Mouse (Mus musculus): ENCODE measurements around the gene Lysmd4. TPM values are rescaled to one million over a fixed set of nuclear protein-coding genes. Genes with fewer than 3 reads are reported as not detected.

Lysmd4 gene
- 10 to 100 TPM; 16.9 to 20.9 (median 19.3) TPM for total RNA-seq (2022)

- peak; percentile 97 for DNase-seq (ENCODE audit: low spot score)
Measured at GRCm38 (mm10) chr7:67222220-67222862, at the start of gene Lysmd4. Gene Lysmd4, plus strand, starts transcription at chr7:67222544.

GRCm38 (mm10) chr7:67173522-67174195 lies 48.7 kb upstream of the Lysmd4 start:
- DNase-seq (ENCODE audit: low spot score) = no peak

GRCm38 (mm10) chr7:67183786-67184185 lies 38.6 kb upstream of the Lysmd4 start:
- no peak for DNase-seq (ENCODE audit: low spot score)

- DNase-seq (ENCODE audit: low spot score) = peak; percentile 40
Measured at GRCm38 (mm10) chr7:67199412-67199811, 22.9 kb upstream of the Lysmd4 start.

DNA sequence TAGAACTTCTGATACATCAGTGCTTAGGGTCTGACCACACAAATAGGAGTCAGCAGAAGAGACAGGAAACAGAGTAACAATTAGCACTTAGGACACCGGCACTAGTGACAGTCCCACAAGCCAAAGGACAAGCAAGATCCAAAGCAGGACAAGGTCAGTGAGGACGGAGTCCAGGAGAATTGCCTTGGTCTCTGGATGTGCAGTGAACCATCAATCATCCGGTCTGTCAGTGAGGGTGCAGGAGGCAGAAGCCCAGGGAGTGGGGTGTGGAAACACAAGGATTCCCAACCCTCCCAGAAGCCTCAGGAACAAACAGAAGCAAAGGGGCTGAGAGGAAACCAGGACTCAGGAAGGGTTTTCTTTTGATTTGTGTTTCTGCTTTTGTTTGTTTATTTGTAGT lies 18.7 kb upstream of the Lysmd4 start:
- no peak for DNase-seq (ENCODE audit: low spot score)

- DNase-seq (ENCODE audit: low spot score) = no peak
Measured at GRCm38 (mm10) chr7:67205734-67206425, 16.5 kb upstream of the Lysmd4 start.

- DNase-seq (ENCODE audit: low spot score) = no peak
Measured at GRCm38 (mm10) chr7:67206496-67206895, 15.8 kb upstream of the Lysmd4 start.

DNA sequence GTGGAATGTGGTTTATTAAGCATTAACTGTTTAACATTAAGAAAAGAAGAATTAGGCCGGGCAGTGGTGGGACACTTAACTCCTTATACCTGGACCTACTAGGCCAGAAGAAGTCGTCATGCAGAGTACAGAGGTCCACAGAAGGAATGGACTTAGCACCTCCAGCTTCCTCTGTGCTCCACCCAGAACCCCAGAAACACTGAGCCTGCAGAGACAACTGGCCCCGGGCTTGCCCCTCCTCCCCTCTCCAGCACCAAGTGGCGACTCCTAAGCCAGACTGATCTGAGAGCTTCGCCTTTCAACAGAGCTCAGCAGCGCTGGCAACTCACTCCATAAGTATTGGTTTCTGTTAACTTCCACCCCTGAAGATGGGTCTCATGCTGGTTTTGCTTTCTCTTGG lies 14.6 kb upstream of the Lysmd4 start:
- no peak for DNase-seq (ENCODE audit: low spot score)

GRCm38 (mm10) chr7:67208317-67208716 lies 14.0 kb upstream of the Lysmd4 start:
- DNase-seq (ENCODE audit: low spot score) = no peak

DNA sequence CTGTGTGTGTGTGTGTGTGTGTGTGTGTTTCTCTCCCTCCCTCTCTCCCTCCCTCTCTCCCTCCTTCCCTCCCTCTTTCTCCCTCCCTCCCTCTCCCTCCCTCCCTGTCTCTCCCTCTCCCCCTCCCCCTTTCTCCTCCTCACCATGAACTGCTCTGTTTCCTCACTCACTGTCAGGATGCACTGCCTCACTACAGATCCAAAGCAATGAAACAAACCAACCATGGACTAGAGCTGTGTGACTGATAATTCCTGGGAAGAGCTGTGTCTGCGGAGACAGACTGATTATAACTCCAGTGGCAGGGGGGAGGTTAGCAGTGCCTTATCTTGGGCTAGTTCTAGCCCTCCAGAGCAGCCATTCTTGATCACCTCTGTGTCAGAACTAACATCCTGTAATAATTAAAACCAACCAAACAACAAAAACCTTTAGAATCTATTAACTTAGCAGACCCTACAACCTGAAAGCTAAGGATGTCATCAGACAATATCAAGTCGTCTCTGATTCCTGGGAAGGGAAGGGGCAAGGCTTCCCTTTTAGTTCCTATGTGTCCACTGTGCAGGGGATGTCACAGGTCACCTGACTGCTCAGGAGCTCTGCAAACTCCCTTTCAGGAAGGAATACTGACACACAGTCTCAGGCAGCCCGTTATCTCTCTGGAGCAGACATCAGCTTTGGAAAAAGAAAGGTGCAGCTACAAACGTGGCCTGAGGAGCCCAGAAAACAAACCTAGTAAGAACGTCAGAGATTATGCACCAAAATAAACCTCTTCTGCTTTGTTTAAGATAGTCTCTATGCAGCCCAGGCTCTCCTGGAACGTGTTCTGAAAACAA lies 12.1 kb upstream of the Lysmd4 start:
- DNase-seq (ENCODE audit: low spot score) = no peak

- no peak for DNase-seq (ENCODE audit: low spot score)
Measured at GRCm38 (mm10) chr7:67211341-67211740, 11.0 kb upstream of the Lysmd4 start.

- no peak for DNase-seq (ENCODE audit: low spot score)
Measured at GRCm38 (mm10) chr7:67211971-67212370, 10.4 kb upstream of the Lysmd4 start.

- DNase-seq (ENCODE audit: low spot score) = no peak
Measured at GRCm38 (mm10) chr7:67213589-67213988, 8.8 kb upstream of the Lysmd4 start.

GRCm38 (mm10) chr7:67216351-67216750 lies 6.0 kb upstream of the Lysmd4 start:
- DNase-seq (ENCODE audit: low spot score) = no peak

DNA sequence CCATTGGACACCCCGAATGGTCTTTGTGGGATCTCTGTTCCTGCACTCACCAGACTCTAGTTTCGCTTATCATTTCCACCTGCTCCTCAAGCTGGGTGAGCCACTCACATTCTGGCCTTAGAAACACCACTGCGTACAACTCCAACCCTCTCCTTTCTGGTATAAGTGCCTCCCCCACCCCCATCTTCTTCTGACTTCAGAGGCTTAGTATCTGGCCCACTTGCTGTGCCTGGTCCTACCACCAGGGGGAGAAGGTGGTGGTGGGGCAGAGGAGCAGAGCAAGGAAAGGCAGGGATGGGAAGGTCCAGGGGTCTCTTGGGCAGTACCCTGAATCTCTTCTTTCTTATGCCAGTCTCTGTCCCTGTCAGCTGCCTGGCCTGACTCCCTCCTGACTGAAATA lies 5.3 kb upstream of the Lysmd4 start:
- DNase-seq (ENCODE audit: low spot score) = peak; percentile 58

- DNase-seq (ENCODE audit: low spot score) = no peak
Measured at GRCm38 (mm10) chr7:67225943-67226625, 3.7 kb downstream of the Lysmd4 start.

- DNase-seq (ENCODE audit: low spot score) = no peak
Measured at GRCm38 (mm10) chr7:67227538-67227937, 5.2 kb downstream of the Lysmd4 start.

- DNase-seq (ENCODE audit: low spot score) = no peak
Measured at GRCm38 (mm10) chr7:67228390-67228789, 6.0 kb downstream of the Lysmd4 start.

DNA sequence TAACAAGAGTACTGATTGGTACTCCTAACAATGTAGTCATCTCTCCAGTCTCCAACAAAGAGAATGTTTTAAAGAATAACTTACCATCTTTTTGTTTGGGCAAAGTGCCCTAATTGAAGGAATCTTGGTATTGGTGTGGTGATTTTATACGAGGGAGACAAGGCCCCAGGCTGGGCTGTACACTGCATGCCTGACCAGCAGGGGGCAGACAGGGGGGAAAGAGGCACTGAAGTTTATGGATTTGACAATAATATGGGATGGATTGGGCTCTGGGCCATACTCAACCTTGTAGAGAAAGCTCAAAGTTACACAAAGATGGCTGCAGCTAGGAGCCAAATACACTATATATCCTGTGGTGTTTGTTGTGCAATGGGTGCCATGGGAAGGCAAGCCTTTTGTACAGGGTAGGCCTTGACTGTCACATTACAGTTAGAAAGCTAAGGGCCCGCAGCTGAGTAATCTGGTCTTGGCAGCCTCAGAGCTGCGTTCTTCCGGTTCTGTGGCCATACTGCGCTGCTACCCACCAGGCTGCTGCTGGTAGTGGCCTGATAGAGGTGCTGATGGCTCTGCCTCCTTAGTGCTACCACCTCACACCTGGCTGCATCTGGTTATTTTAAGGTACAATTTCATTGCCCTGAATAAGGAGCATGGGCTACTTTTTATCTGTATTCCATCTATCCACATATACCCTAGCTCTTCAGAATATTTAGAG lies 6.7 kb downstream of the Lysmd4 start:
- no peak for DNase-seq (ENCODE audit: low spot score)

DNA sequence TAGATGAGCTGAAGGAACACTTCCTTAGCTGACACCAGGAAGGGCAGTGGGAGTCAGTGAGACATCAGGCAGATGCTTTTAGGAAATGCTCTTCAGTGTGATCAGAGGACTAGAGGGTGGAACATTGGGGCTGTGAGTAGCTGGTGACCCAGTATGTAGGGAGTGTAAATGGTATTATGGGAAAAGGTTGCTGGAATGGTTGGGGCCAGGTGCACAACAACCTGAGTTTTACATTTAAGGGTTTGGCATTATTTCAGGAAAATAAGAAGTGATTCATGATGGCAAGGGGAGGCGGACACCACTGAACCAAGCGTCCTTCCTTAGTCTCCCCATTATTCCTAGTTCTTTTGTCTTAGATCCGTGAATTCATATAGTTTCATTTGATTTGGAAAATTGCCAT lies 7.4 kb downstream of the Lysmd4 start:
- DNase-seq (ENCODE audit: low spot score) = no peak

- DNase-seq (ENCODE audit: low spot score) = peak; percentile 77
Measured at GRCm38 (mm10) chr7:67230221-67230620, 7.9 kb downstream of the Lysmd4 start.

All from heart, adult 8-10 months (tissue).